Mouse (Mus musculus) hindbrain, embryonic 13.5 days (tissue): ENCODE results near the gene Rbm7. TPM values are rescaled to one million over a fixed set of nuclear protein-coding genes. Genes with fewer than 3 reads are reported as not detected.

ENCODE experiments used
- ATAC-seq: fragments of 200-750 bp; cut with Nextera tagmentation; 2 replicates; pipeline ENCODE4 v1.8.0; 2017; ENCODE audit warnings: moderate TSS enrichment; ENCODE audit not compliant: low FRiP score
- H3K27ac ChIP-seq: fragments of 300-500 bp; sonication (generic); 2 replicates; pipeline ENCODE4 v1.5.1; 2015; ENCODE audit warnings: inconsistent platforms, mild to moderate bottlenecking, moderate library complexity
- H3K27me3 ChIP-seq: fragments of 300-500 bp; sonication (generic); 2 replicates; pipeline ENCODE4 v1.6.1; 2015; ENCODE audit warnings: mild to moderate bottlenecking, inconsistent platforms
- H3K36me3 ChIP-seq: fragments of 300-500 bp; sonication (generic); 2 replicates; pipeline ENCODE4 v1.6.1; 2015; ENCODE audit warnings: mild to moderate bottlenecking, inconsistent platforms
- H3K4me1 ChIP-seq: fragments of 300-500 bp; sonication (generic); replicated peaks from 2 replicates; pipeline ENCODE4 v1.6.1; 2015; ENCODE audit warnings: inconsistent platforms
- H3K4me2 ChIP-seq: fragments of 300-500 bp; sonication (generic); 2 replicates; pipeline ENCODE4 v1.6.1; 2015; ENCODE audit warnings: inconsistent platforms, mild to moderate bottlenecking, moderate library complexity
- H3K4me3 ChIP-seq: fragments of 300-500 bp; sonication (generic); 2 replicates; pipeline ENCODE4 v1.5.1; 2015; ENCODE audit warnings: mild to moderate bottlenecking, inconsistent platforms
- H3K9ac ChIP-seq: fragments of 300-500 bp; sonication (generic); 2 replicates; pipeline ENCODE4 v1.6.1; 2015; ENCODE audit warnings: mild to moderate bottlenecking, inconsistent platforms
- H3K9me3 ChIP-seq: fragments of 300-500 bp; sonication (generic); 2 replicates; pipeline ENCODE4 v1.6.1; 2016; ENCODE audit warnings: inconsistent platforms
- WGBS: fragments of 180-500 bp; shearing (Covaris S2); methylation state at CpG from one replicate; pipeline ENCODE4 v1.1.7; 2015; 5-methylcytosine and 5-hydroxymethylcytosine counted together
- polyA plus RNA-seq: library from polyadenylated mRNA; unstranded; fragments of >200 nt; fragmentation: Nextera tagmentation; extraction: Ambion mirVana; gene quantifications from 2 replicates; pipeline ENCODE4 v1.2.1, GENCODE M21; 2015

The Rbm7 gene
- polyA plus RNA-seq, 1 experiment from 2014 or later, result 93.7 TPM

DNA sequence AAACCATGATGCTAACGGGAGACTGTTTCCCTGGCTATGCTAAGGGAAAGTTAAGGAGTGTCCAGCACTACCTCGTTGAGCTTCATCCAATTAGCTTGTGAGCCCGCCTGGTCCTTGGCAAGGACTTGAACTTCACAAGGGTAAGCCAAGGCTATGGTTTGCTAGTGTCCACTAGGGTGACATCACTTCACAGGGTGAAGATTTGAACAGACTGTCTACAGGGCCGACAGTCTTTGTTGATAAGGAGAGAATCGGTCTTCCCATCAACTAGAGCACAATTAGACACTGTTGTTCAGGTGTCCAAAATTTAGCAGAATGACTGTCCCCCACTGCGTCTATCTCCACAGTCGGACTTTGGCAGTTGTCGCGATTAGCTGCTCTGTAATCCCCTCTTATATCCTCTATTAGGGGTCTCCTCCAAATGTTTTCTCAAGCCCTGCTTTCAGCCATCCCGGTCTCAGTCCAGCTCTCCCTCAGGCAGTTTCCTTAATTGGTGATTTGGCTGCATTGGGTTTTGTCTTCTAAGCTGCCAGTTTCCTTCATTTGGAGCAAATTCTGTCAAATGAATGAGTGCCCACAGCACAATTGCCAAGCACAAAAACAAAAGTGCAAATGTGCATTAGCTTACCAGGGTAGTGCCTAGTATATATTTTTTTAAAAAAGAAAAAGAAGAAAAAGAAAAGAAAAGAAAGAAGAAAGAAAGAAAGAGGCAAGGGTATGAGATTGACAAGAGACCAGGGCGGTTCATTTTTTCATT is 21.7 kb upstream of the Rbm7 start:
- H3K4me1 ChIP-seq, result peaks cover 13% of the 10 kb centered on the region; the same call in 1 of the 2 replicates
- no peak overlapping the region for H3K4me3 ChIP-seq
- H3K27me3 ChIP-seq, result no peaks in the 10 kb centered on the region
- no peak overlapping the region for H3K9ac ChIP-seq
- H3K9me3 ChIP-seq, result no peaks in the 10 kb centered on the region
- peak overlapping the region; percentile 84 for H3K27ac ChIP-seq
- no peaks in the 10 kb centered on the region for H3K36me3 ChIP-seq
- 80% methylated on average over 11 of the region's 11 CpGs for WGBS
- no peak for ATAC-seq
- H3K4me2 ChIP-seq, result peak overlapping the region; percentile 31

DNA sequence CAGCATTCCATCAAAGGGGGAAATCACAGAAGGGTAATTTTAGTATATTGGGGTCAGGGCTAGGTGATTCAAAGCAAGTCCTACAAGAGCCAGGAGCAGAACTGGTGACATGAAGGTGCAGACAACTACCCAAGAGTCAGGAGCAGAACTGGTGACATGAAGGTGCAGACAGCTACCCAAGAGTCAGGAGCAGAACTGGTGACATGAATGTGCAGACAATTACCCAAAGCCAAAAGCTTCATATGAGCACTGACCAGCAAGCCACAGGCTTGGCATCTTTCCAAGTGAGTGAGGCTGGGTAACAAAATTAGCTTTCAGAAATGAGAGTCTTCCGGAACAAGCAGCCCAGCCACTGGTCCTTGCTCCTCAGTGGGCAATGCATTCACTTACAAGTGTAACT is 20.2 kb upstream of the Rbm7 start:
- 74% methylated on average over 1 of the region's 1 CpGs for WGBS
- Histone ChIP-seq H3K4me3 (no peak overlapping the region), H3K9me3 (no peaks in the 10 kb centered on the region), H3K4me2 (no peak overlapping the region), H3K4me1 (peaks cover 13% of the 10 kb centered on the region; the same call in 1 of the 2 replicates), H3K27me3 (no peaks in the 10 kb centered on the region), H3K27ac (no peak overlapping the region), H3K36me3 (no peaks in the 10 kb centered on the region), H3K9ac (no peak overlapping the region)
- ATAC-seq, result no peak

DNA sequence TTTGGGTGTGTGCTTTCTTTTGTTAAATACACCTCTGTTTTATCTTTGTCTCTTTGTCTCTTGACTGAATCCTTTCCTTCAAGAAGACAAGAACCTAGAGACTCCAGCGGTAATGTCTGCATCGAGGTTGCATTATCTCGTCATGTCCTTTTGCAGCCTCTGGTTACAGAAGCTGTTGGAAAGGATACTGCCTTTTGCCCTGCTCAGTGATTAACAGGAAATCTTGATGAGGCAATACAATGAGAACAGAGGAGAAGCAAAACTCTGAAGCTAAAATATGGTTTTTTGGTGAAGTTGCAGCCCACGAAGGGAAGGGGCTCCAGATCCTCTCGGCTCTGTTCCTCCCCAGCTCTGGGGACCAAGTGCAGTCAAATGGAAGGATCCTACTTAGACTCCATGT is 15.0 kb upstream of the Rbm7 start:
- no peaks in the 10 kb centered on the region for H3K36me3 ChIP-seq
- no peak overlapping the region for H3K27ac ChIP-seq
- 92% methylated on average over 5 of the region's 5 CpGs for WGBS
- H3K27me3 ChIP-seq, result 0 out of 2 replicates have a peak, but pooled peaks cover 4% of the 10 kb centered on the region
- H3K4me1 ChIP-seq, result no peaks in the 10 kb centered on the region
- no peaks in the 10 kb centered on the region for H3K9me3 ChIP-seq
- no peak overlapping the region for H3K4me3 ChIP-seq
- no peak overlapping the region for H3K4me2 ChIP-seq
- H3K9ac ChIP-seq, result no peak overlapping the region
- no peak for ATAC-seq

DNA sequence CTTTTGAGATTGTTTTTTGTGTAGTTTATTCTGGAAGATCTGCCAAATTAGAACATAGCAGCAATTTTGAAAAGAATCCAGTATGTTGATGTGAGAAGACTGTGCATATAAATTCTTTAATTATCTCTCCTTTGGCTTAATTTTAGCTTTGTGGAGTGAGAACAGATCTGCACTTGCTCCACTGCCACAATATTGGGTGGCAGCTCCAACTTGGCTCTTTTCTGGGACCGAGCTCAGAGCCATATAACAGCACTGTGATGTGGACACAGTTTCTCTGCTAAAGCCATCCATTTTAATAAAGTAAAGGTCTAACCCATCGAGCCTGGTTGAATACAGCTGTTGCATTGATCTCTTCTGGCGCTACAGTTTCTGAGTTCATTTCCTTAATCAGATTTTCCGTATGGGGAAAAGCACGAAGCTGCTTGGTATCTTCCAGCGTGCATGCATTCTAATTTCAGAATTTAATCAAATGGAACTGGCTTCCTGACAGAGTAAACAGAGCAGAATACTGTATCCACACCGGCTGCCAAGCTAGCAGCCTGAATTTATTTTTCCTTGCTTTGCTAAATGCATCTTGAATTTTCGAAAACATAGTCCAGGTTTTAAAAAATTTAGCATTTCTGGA is 9.8 kb upstream of the Rbm7 start:
- no peaks in the 10 kb centered on the region for H3K4me1 ChIP-seq
- H3K36me3 ChIP-seq, result no peaks in the 10 kb centered on the region
- H3K27me3 ChIP-seq, result 0 out of 2 replicates have a peak, but pooled peaks cover 6% of the 10 kb centered on the region
- H3K9me3 ChIP-seq, result no peaks in the 10 kb centered on the region
- ATAC-seq, result no peak
- no peak overlapping the region for H3K4me3 ChIP-seq
- H3K27ac ChIP-seq, result no peak overlapping the region
- H3K9ac ChIP-seq, result no peak overlapping the region
- WGBS, result 78% methylated on average over 8 of the region's 8 CpGs
- no peak overlapping the region for H3K4me2 ChIP-seq

DNA sequence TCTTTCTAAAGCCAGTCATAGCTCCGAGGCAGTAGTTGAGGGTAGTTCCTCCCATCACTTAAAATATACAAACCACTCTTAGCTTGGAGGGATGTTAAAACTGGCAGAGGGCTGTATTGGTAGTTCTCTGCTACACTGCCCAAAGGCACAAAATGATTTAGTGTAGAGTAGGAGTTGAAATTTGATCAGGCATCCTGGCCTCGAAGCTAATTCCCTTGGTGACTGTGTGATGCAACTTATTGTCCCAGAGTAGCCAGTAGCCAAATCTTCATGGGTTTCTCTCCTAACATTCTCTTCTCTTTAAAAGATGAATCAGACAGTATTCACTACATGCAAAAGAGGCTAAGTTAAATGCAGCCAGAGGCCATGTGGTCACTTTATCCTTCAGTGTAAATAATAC is 7.9 kb upstream of the Rbm7 start:
- no peak overlapping the region for H3K27ac ChIP-seq
- no peaks in the 10 kb centered on the region for H3K36me3 ChIP-seq
- H3K4me2 ChIP-seq, result no peak overlapping the region
- H3K4me3 ChIP-seq, result no peak overlapping the region
- ATAC-seq, result no peak
- no peaks in the 10 kb centered on the region for H3K9me3 ChIP-seq
- no peaks in the 10 kb centered on the region for H3K4me1 ChIP-seq
- H3K27me3 ChIP-seq, result 0 out of 2 replicates have a peak, but pooled peaks cover 6% of the 10 kb centered on the region
- H3K9ac ChIP-seq, result no peak overlapping the region
- WGBS, result 81% methylated on average over 2 of the region's 2 CpGs

DNA sequence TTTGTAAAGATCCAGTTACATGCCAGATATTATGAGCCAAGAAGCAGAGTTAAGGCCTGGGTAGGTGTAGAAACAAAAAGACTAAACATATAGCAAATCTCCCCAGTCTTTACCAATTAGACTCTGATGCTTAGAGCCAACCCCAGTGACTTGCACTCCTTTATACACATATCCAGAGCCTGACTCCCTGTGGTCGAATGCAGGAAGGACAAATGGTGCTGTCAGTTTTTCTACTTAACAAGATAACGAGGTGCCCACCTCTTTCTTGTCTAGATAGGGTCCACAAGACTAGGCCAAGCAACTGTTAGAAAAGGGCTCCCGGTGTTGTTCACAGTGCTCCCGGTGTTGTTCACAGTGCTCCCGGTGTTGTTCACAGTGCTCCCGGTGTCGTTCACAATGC is 6.1 kb upstream of the Rbm7 start:
- 0 out of 2 replicates have a peak, but pooled peaks cover 3% of the 10 kb centered on the region for H3K27me3 ChIP-seq
- ATAC-seq, result no peak
- H3K9me3 ChIP-seq, result no peaks in the 10 kb centered on the region
- H3K9ac ChIP-seq, result no peak overlapping the region
- H3K4me3 ChIP-seq, result no peak overlapping the region
- no peaks in the 10 kb centered on the region for H3K36me3 ChIP-seq
- WGBS, result 86% methylated on average over 7 of the region's 7 CpGs
- peaks cover 3% of the 10 kb centered on the region for H3K4me1 ChIP-seq
- no peak overlapping the region for H3K4me2 ChIP-seq
- no peak overlapping the region for H3K27ac ChIP-seq

DNA sequence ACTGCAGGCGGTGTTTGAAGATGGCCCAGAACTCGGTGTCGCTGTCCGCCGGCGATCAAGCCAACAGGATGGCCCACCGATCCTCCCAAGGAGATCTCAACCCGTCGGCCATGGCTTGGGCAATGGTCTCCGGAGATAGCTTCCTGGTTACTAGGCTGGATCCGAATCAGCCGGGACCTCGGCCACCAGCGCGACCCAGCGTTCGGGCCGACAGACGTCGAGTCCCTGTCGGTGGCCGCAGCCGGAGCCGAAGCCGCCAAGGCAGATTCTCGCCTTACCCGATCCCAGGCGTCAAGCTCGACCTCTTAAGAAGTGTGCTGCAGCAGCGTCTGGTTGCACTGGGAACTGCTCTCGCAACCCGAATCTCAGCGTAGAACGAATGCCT is 441 bp upstream of the Rbm7 start:
- no peaks in the 10 kb centered on the region for H3K27me3 ChIP-seq
- WGBS, result 2% methylated on average over 34 of the region's 34 CpGs
- H3K9ac ChIP-seq, result peak overlapping the region; percentile 94
- peaks cover 19% of the 10 kb centered on the region for H3K4me1 ChIP-seq
- H3K4me3 ChIP-seq, result peak overlapping the region; percentile 84
- peaks cover 21% of the 10 kb centered on the region for H3K36me3 ChIP-seq
- H3K9me3 ChIP-seq, result no peaks in the 10 kb centered on the region
- peak overlapping the region; percentile 97 for H3K27ac ChIP-seq
- ATAC-seq, result peak; percentile 85
- H3K4me2 ChIP-seq, result peak overlapping the region; percentile 84

DNA sequence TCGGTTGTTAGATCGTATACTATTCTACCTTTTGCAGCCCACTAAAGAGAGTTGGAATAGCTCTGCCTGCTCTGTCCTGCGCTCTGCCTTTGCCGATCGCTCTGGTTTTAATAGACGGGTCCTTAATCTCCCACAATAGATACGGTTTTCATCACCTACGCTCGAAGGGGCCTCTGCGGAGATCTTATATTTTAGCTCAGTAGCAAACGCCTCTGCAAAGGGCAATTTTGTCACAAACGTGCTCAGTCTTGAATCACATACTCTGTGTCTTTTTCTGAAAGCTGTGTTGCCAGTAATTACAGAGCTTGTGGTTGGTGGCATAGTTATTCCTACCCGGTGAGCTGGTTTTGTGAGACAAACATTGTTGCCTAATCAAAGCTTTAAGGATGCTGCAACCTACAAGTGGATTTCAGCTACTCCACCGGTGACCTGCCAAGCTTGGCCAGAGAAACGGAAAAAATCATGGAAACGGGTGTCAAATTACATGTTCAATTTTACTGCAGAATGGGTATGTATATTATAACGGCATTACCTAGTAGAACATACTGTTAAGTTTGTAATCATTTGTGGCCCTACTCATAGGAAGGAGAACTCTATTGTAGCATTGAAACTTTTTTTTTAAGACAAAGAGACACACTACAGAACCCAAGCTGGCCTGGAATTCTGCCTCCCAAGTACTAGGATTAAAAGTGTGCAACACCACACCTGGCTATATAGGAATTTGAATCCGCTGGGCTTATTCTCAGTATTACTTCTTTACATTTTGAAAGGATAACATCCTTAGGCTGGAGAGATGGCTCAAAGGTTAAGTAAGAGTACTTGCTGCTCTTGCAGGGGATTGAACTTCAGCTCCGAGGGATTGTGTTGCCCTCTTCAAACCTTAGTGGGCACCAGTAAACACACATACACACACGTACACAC is 13.6 kb downstream of the Rbm7 start:
- ATAC-seq, result no peak
- H3K4me1 ChIP-seq, result peaks cover 13% of the 10 kb centered on the region
- H3K9me3 ChIP-seq, result no peaks in the 10 kb centered on the region
- WGBS, result 41% methylated on average over 20 of the region's 20 CpGs
- peaks cover 6% of the 10 kb centered on the region for H3K36me3 ChIP-seq
- H3K27me3 ChIP-seq, result peaks cover 8% of the 10 kb centered on the region; the same call in 1 of the 2 replicates
- peak overlapping the region; percentile 93 for H3K4me2 ChIP-seq
- peak overlapping the region; percentile 36; the same call in 1 of the 2 replicates for H3K9ac ChIP-seq
- no peak overlapping the region for H3K27ac ChIP-seq
- H3K4me3 ChIP-seq, result peak overlapping the region; percentile 86

DNA sequence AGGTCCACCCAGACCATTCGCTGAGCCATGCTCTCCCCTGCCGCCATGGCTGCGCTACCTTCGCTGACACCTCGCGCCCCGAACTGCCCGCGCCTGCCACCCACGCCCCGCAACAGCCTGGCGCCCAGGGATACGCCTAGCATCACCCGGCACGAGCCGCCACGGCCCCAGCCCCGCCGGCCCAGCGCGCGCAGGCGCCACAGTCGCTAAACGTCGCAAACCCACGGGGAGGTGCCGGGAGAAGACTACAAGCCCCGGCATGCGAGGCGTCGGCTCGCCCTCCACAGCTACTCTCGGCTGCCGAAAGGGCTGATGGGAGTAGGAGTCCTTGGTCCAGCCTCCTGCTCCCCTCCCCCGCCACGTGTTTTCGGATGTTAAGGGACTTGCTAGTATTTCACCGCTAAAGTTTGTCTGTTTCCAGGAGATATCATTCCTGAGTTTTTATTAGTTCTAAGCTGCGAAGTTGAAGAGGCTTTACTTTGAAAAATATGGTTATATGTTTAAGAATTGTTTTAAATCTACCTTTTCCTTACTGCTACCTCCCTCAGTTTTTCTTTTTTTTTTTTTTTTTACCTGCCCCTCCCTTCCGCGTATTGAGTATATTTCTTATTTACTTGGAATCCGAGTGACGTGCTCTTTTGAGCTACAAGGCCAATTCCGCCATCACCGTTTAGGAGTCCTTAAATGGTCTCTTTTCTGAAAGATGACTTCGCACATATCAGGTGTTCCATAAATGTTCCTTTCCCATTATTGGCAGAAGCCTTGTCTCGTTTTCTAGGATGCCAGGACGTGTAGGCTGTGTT is 14.5 kb downstream of the Rbm7 start, which contains the start of gene Rexo2:
TSS of gene Rexo2 (minus strand) at position 213 of the 803 bp plus-strand sequence.
- peak within 1 kb of the TSS; percentile 93 for H3K4me2 ChIP-seq
- peaks cover 8% of the 10 kb centered on the region; the same call in 1 of the 2 replicates for H3K27me3 ChIP-seq
- peak; percentile 98 for ATAC-seq
- peak within 1 kb of the TSS; percentile 86 for H3K4me3 ChIP-seq
- peaks cover 10% of the 10 kb centered on the region for H3K36me3 ChIP-seq
- H3K9ac ChIP-seq, result peak within 1 kb of the TSS; percentile 85
- H3K27ac ChIP-seq, result no peak within 1 kb of the TSS
- WGBS, result 1% methylated on average over 49 of the region's 49 CpGs
- peaks cover 13% of the 10 kb centered on the region for H3K4me1 ChIP-seq
- no peaks in the 10 kb centered on the region for H3K9me3 ChIP-seq

DNA sequence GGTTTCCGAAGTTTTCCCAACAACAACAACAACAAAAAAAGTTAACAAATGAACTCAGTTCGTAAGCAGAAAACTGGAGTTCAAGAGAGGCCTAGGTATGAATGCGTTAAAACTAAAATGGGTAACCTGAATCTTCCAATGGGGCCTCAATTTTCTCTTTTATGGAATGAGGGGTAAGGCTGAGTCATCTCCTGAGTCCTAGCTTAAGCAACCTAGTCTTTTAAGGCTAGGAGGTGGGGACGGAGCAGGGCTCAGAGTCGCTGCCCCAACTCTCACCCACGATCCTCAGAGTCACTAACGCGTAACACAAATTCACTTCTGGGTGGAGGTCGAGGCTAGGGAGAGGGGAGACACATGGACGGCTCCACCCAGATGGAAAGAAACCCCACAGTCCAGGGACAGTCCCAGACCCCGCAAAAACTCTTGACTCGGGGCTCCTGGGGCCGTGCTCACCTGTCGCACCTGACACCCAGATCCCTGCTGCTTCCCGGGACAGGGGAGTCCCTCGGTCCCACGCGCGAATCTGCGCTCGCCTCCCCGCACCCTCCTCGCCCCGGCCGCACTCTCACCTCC is 15.2 kb downstream of the Rbm7 start:
- Histone ChIP-seq H3K27me3 (peaks cover 8% of the 10 kb centered on the region; the same call in 1 of the 2 replicates), H3K4me2 (peak overlapping the region; percentile 93), H3K9me3 (no peaks in the 10 kb centered on the region), H3K27ac (no peak overlapping the region), H3K9ac (peak overlapping the region; percentile 85), H3K36me3 (peaks cover 12% of the 10 kb centered on the region), H3K4me1 (peaks cover 13% of the 10 kb centered on the region), H3K4me3 (peak overlapping the region; percentile 86)
- 8% methylated on average over 25 of the region's 25 CpGs for WGBS
- peak; percentile 73; the same call in 1 of the 2 replicates for ATAC-seq

DNA sequence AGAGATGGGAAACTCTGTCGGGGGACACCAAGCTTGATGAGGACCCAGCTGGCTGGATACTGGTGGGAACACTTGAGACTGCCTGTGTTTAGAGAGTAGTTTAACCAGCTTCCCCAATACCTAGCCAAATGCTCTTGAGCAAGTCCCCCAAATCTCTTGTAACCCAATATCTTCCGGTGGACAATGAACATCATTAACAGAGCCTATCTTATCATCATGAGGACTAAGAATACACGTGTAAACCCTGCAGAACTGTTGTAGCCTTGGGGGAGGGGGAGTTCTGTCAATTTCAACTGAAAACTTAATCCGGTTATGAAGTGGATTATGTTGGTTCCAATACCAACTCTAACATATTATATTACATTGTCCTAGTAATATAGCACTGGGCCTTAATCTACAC is 16.3 kb downstream of the Rbm7 start:
- Histone ChIP-seq H3K4me2 (no peak overlapping the region), H3K27ac (no peak overlapping the region), H3K9me3 (no peaks in the 10 kb centered on the region), H3K4me3 (no peak overlapping the region), H3K27me3 (peaks cover 8% of the 10 kb centered on the region; the same call in 1 of the 2 replicates), H3K4me1 (peaks cover 13% of the 10 kb centered on the region), H3K36me3 (peaks cover 19% of the 10 kb centered on the region), H3K9ac (no peak overlapping the region)
- no peak for ATAC-seq
- 95% methylated on average over 4 of the region's 4 CpGs for WGBS
